Mouse (Mus musculus): ENCODE results near the gene Il1rapl2. TPM values are rescaled to one million over a fixed set of nuclear protein-coding genes. Genes with fewer than 3 reads are reported as not detected.

Il1rapl2 gene
- 1.6 and 1.7 TPM in 2 replicates for polyA plus RNA-seq (2015; fragmentation: Nextera tagmentation; extraction: Ambion mirVana)

DNA sequence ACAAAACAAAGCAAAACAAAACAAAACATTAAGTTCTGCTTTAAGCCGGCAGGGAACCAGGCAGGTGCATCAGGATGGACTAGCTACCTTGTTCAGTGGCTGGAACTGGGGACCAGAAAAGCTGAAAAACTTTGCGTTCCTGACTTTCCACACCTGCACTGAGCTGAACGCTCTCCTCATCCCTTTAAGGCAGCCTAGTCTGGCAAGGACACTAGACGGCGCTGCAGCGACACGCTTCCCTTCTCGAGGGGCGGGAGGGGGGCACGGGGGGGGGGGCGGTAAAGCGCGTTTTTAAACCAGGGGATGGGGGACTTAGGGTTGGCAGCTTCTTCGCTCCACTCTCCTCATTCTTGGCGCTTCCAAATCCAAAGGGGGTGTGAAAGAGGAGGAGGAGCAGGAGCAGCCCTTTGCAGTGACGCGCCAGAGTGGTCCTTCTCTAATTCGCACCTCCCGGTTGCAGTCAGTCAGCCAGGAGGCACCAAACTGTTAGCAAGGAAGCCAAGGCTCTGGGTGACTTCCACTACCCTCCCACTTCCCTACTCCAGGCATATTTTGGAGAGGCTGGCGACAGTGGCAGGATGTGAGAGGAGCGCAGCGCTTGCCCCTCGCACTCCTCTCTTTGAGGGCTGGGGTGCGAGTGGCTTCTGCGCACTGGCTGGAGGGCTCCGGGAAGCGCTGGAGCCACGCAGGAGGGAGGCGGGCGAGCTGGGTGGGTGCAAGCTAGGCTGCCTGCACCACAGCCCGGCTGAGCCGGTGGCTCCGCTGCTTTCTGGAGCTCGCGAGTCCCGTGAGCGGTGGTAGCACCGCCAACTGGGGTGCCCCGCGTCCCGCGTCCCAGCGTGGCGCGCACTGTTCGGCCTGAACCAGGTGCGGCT is at the start of gene Il1rapl2:
Gene Il1rapl2, plus strand, starts transcription at position 288 of the 875 bp plus-strand sequence.
- ATAC-seq (ENCODE audit: insufficient number of reproducible peaks, low FRiP score, low TSS enrichment, low read depth) = no peak
- Histone ChIP-seq H3K4me2 (peak within 1 kb of the TSS; percentile 76), H3K4me3 (peak within 1 kb of the TSS; percentile 43), H3K36me3 (no peaks in the 10 kb centered on the region), H3K9ac (no peak within 1 kb of the TSS), H3K27ac (no peak within 1 kb of the TSS), H3K9me3 (no peaks in the 10 kb centered on the region), H3K4me1 (no peaks in the 10 kb centered on the region), H3K27me3 (peaks cover 51% of the 10 kb centered on the region)
- 11% methylated on average over 45 of the region's 47 CpGs for WGBS

DNA sequence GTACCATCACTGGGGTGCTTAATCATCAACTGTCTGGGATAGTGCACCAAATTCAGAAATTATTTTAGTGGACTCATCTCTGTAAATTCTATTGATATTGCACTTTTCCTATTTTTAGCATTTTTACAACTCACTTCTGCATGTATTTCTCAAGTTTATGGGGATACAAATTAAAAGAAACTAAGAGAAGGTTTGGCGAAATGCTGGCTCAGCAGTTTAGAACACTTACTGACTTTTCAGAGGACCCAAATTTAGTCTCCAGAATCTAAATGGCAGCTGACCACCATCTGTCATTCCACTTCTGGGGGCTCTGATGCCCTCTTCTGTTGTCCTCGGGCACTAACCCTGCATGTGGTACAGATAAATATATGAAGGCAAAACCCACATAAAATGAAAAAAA is 22.1 kb upstream of the Il1rapl2 start:
- H3K27ac ChIP-seq = no peak overlapping the region
- WGBS = 74% methylated on average over 2 of the region's 2 CpGs
- H3K9me3 ChIP-seq = no peaks in the 10 kb centered on the region
- no peak overlapping the region for H3K9ac ChIP-seq
- ATAC-seq (ENCODE audit: insufficient number of reproducible peaks, low FRiP score, low TSS enrichment, low read depth) = no peak
- H3K36me3 ChIP-seq = no peaks in the 10 kb centered on the region
- no peak overlapping the region for H3K4me2 ChIP-seq
- no peaks in the 10 kb centered on the region for H3K27me3 ChIP-seq
- H3K4me3 ChIP-seq = no peak overlapping the region
- H3K4me1 ChIP-seq = no peaks in the 10 kb centered on the region

DNA sequence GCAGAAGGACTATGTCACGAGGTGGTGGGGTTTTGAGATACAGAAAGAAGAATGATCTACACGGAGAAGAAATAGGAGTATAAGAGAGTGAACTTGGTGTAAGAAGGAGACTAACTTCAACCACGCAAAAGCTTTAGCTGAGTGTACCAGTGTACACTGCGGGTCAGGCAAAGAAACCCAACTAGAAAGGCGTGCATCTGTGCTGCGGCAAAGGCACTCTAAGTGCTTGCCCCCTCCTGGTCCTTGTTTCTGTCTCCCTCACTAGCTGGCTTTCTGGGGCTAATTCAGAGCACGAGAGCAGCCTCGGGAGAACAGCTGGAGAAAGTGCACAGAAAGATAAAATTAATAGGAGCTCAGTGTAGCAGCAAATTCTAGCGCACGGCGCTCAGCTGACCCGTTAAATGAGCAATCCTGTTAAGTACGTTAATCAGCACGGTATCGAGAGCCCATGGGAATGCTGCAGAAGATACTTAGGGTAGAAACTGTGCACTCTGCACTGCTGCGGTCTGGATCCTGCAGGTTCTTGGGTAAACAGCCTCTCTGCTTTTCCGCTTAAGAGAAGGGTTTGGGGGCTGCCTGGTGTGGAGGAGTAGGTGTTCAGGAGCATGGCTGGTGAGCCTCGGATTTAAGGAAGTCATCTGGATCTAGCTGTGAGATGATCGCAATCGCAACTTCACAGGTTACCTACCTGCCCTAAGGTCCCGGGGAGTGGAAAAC is 778 bp upstream of the Il1rapl2 start:
- Histone ChIP-seq H3K9me3 (no peaks in the 10 kb centered on the region), H3K36me3 (no peaks in the 10 kb centered on the region), H3K27ac (no peak overlapping the region), H3K4me2 (peak overlapping the region; percentile 76), H3K27me3 (peaks cover 51% of the 10 kb centered on the region), H3K4me3 (peak overlapping the region; percentile 43), H3K9ac (no peak overlapping the region), H3K4me1 (no peaks in the 10 kb centered on the region)
- WGBS = 26% methylated on average over 21 of the region's 21 CpGs
- ATAC-seq (ENCODE audit: insufficient number of reproducible peaks, low FRiP score, low TSS enrichment, low read depth) = no peak

DNA sequence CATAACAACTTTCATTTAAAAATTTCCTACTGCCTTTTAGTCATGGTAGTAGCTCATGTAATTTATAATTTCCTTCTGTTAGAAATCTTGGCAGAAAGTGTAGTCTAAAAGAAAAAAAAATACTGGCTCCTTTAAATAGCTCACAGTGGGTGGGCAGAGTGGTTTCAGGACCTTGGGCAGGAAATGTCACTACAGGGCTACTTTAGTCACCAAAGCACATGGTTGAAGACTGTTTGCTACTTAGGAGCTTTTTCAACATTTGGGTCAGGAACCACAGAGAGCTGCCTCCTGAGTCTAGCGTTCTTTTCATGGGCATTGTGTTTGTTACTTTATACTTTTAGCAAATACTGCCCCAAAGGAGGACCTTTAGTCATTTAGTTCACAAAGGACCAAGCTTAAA is 12.2 kb downstream of the Il1rapl2 start:
- no peak for ATAC-seq (ENCODE audit: insufficient number of reproducible peaks, low FRiP score, low TSS enrichment, low read depth)
- H3K27ac ChIP-seq = no peak overlapping the region
- H3K9me3 ChIP-seq = no peaks in the 10 kb centered on the region
- H3K9ac ChIP-seq = no peak overlapping the region
- H3K4me2 ChIP-seq = no peak overlapping the region
- WGBS = 38% methylated on average over 1 of the region's 1 CpGs
- no peak overlapping the region for H3K4me3 ChIP-seq
- no peaks in the 10 kb centered on the region for H3K4me1 ChIP-seq
- no peaks in the 10 kb centered on the region for H3K36me3 ChIP-seq
- no peaks in the 10 kb centered on the region for H3K27me3 ChIP-seq

GRCm38 (mm10) chrX:137620697-137621096 is 50.3 kb downstream of the Il1rapl2 start:
- Histone ChIP-seq H3K4me2 (no peak overlapping the region), H3K9ac (no peak overlapping the region), H3K4me3 (no peak overlapping the region), H3K36me3 (no peaks in the 10 kb centered on the region), H3K27me3 (no peaks in the 10 kb centered on the region), H3K27ac (no peak overlapping the region), H3K9me3 (no peaks in the 10 kb centered on the region), H3K4me1 (no peaks in the 10 kb centered on the region)
- ATAC-seq (ENCODE audit: insufficient number of reproducible peaks, low FRiP score, low TSS enrichment, low read depth) = no peak

DNA sequence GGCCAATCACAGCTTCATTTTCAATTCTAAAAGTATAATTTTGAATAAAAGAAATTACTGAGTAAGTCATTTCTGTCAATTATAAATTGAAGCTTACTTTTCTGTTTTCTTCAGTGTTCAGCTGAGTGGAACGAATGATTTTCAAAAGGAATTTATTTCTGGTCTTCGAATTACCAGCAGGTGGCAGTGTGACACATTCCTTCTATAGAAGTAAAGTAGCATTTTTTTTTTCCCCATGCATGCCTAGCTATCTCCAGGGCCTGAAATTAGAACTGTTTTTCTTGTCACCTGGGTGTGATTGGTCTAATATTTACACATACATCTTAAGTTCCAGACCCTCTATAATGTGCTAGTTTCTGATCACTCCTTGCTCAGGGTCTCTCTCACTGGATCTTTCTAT is 96.6 kb downstream of the Il1rapl2 start:
- Histone ChIP-seq H3K9ac (no peak overlapping the region), H3K4me1 (no peaks in the 10 kb centered on the region), H3K4me3 (no peak overlapping the region), H3K27me3 (no peaks in the 10 kb centered on the region), H3K4me2 (no peak overlapping the region), H3K9me3 (no peaks in the 10 kb centered on the region), H3K36me3 (no peaks in the 10 kb centered on the region), H3K27ac (no peak overlapping the region)
- ATAC-seq (ENCODE audit: insufficient number of reproducible peaks, low FRiP score, low TSS enrichment, low read depth) = no peak
- 17% methylated on average over 2 of the region's 2 CpGs for WGBS

- Histone ChIP-seq H3K36me3 (no peaks in the 10 kb centered on the region), H3K4me3 (no peak overlapping the region), H3K4me1 (no peaks in the 10 kb centered on the region), H3K9me3 (no peaks in the 10 kb centered on the region), H3K27me3 (no peaks in the 10 kb centered on the region), H3K9ac (no peak overlapping the region), H3K4me2 (no peak overlapping the region), H3K27ac (no peak overlapping the region)
- ATAC-seq (ENCODE audit: insufficient number of reproducible peaks, low FRiP score, low TSS enrichment, low read depth) = no peak
- 66% methylated on average over 1 of the region's 1 CpGs for WGBS
These were observed 117.6 kb downstream of the Il1rapl2 start for GRCm38 (mm10) chrX:137687974-137688373.

DNA sequence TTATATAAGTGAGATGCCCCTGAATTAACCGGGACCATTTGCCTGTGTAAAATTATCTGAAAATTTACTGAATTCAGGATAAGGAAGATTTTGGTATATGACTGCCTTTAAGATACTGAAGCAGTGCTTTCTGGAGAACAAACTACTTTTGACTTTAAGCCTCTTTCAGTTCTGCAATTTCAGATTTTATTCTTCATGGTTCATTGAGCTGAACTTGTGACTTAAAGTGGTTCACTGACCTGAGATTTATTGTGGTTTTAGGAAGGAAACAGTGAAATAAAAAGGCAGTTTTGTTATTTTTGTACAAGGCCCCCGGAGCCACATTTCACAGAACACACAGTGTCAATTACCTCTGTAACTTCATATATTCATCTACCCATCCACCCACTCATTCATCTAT is 129.6 kb downstream of the Il1rapl2 start:
- no peaks in the 10 kb centered on the region for H3K4me1 ChIP-seq

GRCm38 (mm10) chrX:137755537-137755936 is 185.1 kb downstream of the Il1rapl2 start:
- H3K36me3 ChIP-seq = no peaks in the 10 kb centered on the region
- no peak overlapping the region for H3K4me3 ChIP-seq
- no peaks in the 10 kb centered on the region for H3K4me1 ChIP-seq
- H3K27me3 ChIP-seq = no peaks in the 10 kb centered on the region
- WGBS = 49% methylated on average over 3 of the region's 3 CpGs
- H3K9me3 ChIP-seq = no peaks in the 10 kb centered on the region
- no peak overlapping the region for H3K9ac ChIP-seq
- no peak for ATAC-seq (ENCODE audit: insufficient number of reproducible peaks, low FRiP score, low TSS enrichment, low read depth)
- H3K27ac ChIP-seq = no peak overlapping the region
- no peak overlapping the region for H3K4me2 ChIP-seq

More for the DNA sequence above, 129.6 kb downstream of the Il1rapl2 start:
- ATAC-seq (ENCODE audit: insufficient number of reproducible peaks, low FRiP score, low TSS enrichment, low read depth) = no peak
- no peak overlapping the region for H3K4me3 ChIP-seq
- 79% methylated on average over 2 of the region's 2 CpGs for WGBS
- H3K4me2 ChIP-seq = no peak overlapping the region
- H3K27me3 ChIP-seq = no peaks in the 10 kb centered on the region
- no peak overlapping the region for H3K9ac ChIP-seq
- no peaks in the 10 kb centered on the region for H3K9me3 ChIP-seq
- H3K27ac ChIP-seq = no peak overlapping the region
- no peaks in the 10 kb centered on the region for H3K36me3 ChIP-seq

- H3K9ac ChIP-seq = no peak overlapping the region
- no peaks in the 10 kb centered on the region for H3K4me1 ChIP-seq
- no peaks in the 10 kb centered on the region for H3K27me3 ChIP-seq
- H3K9me3 ChIP-seq = no peaks in the 10 kb centered on the region
- no peak overlapping the region for H3K4me3 ChIP-seq
- no peak for ATAC-seq (ENCODE audit: insufficient number of reproducible peaks, low FRiP score, low TSS enrichment, low read depth)
- no peak overlapping the region for H3K4me2 ChIP-seq
- H3K36me3 ChIP-seq = no peaks in the 10 kb centered on the region
- no peak overlapping the region for H3K27ac ChIP-seq
- 75% methylated on average over 6 of the region's 6 CpGs for WGBS
These were observed 235.2 kb downstream of the Il1rapl2 start for GRCm38 (mm10) chrX:137805484-137806200.

DNA sequence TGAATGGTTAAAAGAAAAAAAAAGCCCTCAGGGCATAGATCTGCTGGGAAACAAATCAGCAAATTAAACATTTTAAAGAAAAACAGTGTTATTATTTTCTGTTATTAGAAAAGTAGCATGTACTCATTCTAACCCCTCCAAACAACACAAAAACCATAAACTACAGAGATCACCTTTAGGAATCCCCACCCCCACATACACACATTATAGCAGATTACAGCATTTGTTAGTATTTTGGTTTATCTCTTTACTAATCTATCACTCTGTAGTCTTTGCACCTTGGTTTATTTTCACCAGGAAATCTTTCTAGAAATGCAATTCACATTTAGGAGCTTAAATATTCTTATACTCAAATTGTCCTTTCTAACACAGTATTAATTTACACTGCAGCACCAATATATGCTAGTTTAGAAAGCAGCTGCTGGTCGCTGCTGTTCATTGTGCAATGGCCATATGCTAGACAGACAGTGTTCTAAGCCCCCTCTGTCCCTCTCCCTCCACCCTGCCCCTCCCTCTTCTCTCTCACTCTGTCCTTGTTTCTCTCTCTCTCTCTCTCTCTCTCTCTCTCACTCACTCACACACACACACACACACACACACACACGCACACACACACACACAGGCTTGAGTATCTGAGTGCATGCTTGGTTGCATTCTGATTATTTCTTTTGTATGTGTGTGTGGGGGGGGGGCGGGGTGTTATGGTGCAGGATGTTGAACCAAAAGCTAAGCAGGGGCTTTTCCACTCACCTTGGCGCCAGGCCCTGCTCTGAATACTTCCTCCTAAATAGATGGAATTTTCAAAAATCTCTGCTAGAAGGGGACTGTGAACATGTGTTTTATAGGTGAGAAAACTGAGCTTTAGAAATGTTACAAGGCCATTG is 236.1 kb downstream of the Il1rapl2 start:
- no peak for ATAC-seq (ENCODE audit: insufficient number of reproducible peaks, low FRiP score, low TSS enrichment, low read depth)
- Histone ChIP-seq H3K4me3 (no peak overlapping the region), H3K9me3 (no peaks in the 10 kb centered on the region), H3K4me2 (no peak overlapping the region), H3K27ac (no peak overlapping the region), H3K36me3 (no peaks in the 10 kb centered on the region), H3K27me3 (no peaks in the 10 kb centered on the region), H3K4me1 (no peaks in the 10 kb centered on the region), H3K9ac (no peak overlapping the region)
- 63% methylated on average over 4 of the region's 4 CpGs for WGBS
